Mouse (Mus musculus) adipocyte (in vitro differentiated cells): ENCODE data around the gene Aars2.

Experiments
- DNase-seq: peaks from one replicate; pipeline ENCODE4 v3.0.0-alpha.2; 2016; ENCODE audit warnings: low spot score

Gene Aars2

GRCm38 (mm10) chr17:45557998-45558862 lies 51.6 kb downstream of the Aars2 start:
- DNase-seq = no peak

- DNase-seq = no peak
Observed at GRCm38 (mm10) chr17:45559732-45560525, 53.3 kb downstream of the Aars2 start.

GRCm38 (mm10) chr17:45563216-45563615 lies 56.6 kb downstream of the Aars2 start:
- no peak for DNase-seq

- DNase-seq = peak; percentile 96
Observed at GRCm38 (mm10) chr17:45563655-45564530, 57.3 kb downstream of the Aars2 start, which contains the start of gene Slc35b2. Gene Slc35b2, plus strand, starts transcription at chr17:45563874.

GRCm38 (mm10) chr17:45564531-45565084 lies 58.0 kb downstream of the Aars2 start:
- DNase-seq = no peak

- no peak for DNase-seq
Observed at GRCm38 (mm10) chr17:45565103-45565502, 58.5 kb downstream of the Aars2 start.

GRCm38 (mm10) chr17:45566031-45566359 lies 59.4 kb downstream of the Aars2 start:
- no peak for DNase-seq

- no peak for DNase-seq
Observed at GRCm38 (mm10) chr17:45566360-45567161, 59.9 kb downstream of the Aars2 start.

- DNase-seq = peak; percentile 54
Observed at GRCm38 (mm10) chr17:45567162-45567601, 60.5 kb downstream of the Aars2 start.

GRCm38 (mm10) chr17:45568990-45569389 lies 62.3 kb downstream of the Aars2 start:
- no peak for DNase-seq

- DNase-seq = no peak
Observed at GRCm38 (mm10) chr17:45569999-45570398, 63.4 kb downstream of the Aars2 start.
